Mouse (Mus musculus): Measurements from ENCODE around the gene Dynll1.

DNA sequence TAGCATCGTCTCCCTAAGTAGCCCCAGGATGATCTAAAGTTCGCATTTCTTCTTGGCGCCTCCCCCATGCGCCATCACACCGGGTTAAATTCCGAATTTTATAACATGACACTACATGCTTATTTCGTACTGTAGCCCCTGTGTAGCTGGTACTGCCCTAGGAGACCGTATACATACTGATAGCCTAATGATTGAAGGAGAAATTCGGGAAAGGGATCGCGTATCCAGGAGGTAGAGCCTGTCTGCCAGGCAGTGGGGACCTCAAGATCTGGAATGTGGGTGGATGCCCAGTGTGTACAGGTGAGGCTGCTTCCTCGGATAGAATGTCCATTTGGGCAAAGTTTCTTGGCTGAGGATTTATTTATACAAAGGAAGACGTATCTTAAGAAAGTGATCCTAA is 816 bp upstream of the Dynll1 start:
- no peak for TF ChIP-seq CTCF (IDR thresholded peaks at IDR 0.05; ENCODE audit: low read depth)
- no peak for TF ChIP-seq EP300 (IDR thresholded peaks at IDR 0.05; ENCODE audit: low read depth)

Measured in liver, embryonic 14.5 days (tissue).